Mouse (Mus musculus): ENCODE results near the gene Ccdc57. TPM values are rescaled to one million over a fixed set of nuclear protein-coding genes. Genes with fewer than 3 reads are reported as not detected.
"Not testable (repeated sequence)": the region's sequence is repeated elsewhere in the genome, so short reads cannot be mapped to it uniquely, and the experiment has no call there.

Gene Ccdc57
- total RNA-seq, 2 experiments from 2014 or later: 12.8 to 21.3 TPM

DNA sequence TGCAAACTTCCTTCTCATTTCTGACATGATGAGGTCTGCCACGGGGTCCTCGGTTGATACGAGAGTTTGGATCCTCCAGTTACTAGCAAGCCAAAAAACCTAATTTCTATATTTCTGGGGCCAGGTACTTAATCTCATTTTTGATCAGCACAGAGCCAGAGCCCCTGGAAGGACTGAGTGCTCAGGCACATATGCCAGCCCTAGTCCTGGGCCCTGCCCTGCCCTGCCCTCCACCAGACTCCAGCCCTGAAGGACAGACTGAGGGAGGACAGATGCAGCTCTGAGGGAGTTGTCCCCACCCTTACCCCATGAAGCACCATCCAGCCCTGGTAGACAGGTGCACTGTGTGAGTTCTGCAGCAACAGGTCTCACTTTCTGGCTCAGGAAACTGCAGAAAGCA is 28.1 kb downstream of the Ccdc57 start:
- DNase-seq (ENCODE audit: low spot score in 2 of 2): no peak

DNA sequence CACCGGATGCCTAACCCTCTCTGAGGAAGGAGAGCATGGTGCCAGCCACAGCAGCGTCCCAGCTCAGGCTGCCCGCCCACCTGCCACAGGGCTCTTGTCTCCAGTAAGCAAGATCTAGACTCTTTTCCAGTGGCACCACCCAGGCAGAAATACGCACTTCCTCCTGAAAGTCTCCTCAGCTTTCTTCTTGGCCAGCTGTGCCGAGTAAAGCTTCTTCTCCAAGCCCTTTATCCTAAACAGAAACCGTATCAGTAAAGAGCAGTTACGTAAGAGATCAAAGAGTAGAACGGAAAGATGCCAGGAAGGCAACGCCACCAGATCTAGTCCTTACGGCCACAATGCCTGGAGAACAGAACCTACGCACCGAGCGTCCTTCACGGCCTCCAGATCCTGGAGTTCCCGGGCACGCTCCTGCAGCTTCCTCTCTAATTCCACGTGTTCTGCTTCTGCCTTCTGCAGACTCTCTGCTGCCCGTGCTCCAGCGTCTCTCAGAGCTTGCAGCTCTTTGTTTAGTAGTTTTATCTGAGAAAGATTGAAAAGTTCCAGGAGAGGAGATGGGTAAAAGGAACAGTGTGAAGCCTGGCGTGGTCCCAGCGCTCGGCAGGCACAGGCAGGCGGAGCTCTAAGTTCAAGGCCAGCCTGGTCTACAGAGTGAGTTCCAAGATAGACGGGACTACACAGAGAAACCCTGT is 29.4 kb downstream of the Ccdc57 start:
- peak; percentile 42 to 51 for DNase-seq (ENCODE audit: low spot score in 2 of 2)

DNA sequence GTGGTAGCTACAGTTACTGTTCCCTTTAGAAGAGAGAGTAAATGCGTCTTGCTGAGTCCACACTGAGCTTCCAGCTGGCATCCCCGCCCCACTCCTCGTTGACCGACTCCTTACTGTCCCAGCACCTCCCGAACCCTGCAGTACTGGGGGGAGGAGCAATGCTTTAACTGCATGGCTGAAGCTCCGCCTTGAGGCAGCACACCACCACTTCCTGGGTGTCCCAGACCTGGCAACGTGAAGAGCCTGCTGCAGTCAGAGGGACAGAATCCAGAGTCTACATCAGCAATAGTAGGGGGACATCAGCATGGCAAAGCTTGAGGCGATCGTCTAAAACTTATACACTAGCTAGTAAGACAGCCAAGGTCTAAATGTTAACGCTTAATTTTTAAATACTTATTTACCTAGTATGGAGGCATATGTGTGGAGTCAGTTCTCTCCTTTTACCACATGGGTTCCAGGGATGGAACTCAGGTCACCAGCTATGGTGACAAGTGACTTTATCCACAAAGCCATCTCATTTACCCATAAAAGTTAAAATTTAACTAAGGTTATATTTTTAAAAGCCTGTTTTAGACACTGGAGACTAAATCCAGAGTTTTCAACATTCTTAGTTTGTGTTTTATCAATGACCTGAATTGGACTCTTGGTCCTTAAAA is 30.1 kb downstream of the Ccdc57 start:
- peak; percentile 26 to 43 for DNase-seq (ENCODE audit: low spot score in 2 of 2)

DNA sequence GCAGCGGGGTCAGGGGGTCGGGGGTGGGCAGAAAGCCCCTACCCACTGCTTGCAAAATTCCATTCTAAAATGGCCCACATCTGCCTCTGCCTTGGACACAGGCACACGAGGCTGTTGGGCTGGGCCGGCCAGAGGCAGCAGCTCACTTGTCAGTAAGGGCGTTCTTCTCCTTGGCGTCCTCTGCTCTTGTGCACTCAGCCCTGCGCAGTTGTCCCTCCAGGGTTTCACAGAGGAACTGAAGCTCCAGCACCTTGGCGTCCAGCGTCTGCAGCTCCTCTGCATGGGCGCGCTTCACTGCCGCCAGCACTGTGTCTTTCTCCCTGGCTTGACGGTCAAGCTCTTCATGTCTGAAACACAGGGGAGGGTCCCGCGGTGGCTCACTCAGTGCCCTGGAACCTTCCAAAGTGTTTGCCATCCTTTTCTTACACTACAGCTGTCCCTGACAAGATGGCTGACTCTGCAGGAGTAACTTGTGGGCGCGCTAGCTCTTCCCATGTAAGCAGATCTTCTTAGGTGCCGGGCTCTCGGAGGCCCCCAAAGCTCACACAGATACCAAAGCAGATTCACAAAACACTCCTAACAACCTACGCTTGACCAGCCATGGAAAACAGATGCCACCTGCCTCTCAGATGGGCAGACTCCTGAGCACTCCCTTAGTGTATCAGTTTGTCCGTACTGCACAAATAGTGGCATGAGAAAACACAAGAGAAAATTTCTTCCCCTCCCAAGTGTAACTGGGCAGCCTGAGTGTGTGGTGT is 30.8 kb downstream of the Ccdc57 start:
- DNase-seq (ENCODE audit: low spot score in 2 of 2): no peak

DNA sequence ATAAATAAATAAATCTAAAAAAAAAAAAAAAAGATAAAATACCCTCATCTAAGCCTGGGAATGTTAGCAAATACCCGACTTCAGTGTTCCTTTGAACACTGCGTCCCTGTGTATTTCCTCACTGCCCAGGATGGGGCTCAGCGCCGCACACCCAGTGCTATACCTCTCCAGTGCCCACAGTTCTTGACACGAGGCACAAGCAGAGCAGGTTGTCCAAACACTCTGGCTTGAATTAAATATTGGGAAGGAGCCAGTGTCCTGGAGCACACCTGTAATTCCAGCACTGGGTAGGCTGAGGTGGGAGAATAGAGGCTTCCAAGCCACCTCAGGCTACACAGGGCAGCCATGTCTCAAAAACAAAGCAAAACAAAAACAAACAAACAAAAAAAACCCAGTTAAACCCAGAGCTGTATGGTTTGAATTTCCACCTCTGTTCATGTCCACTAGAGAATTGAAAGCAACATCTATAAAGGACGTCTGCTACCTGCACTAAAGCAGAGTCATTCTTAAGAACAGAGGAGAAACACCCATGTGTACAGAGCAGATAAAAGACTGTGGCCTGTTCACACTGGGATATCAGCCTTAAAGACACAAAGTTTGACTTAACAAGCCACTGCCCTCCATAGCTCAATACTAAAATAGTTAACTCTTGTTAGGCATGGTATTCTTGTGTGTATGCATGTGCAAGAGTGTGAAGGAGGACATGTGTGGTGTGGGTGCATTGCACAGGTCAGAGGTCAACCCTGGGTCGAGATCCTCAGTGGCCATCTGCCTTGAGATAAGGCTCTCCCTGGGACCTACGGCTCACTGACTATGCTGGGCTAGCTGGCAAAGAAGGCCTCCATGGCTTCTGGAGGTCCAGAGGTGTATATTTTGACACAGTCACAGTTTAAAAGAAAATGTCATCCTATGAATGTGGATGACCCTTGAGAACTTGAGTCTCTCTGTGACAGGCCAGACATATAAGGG is 32.1 kb downstream of the Ccdc57 start:
- no peak for DNase-seq (ENCODE audit: low spot score in 2 of 2)

DNA sequence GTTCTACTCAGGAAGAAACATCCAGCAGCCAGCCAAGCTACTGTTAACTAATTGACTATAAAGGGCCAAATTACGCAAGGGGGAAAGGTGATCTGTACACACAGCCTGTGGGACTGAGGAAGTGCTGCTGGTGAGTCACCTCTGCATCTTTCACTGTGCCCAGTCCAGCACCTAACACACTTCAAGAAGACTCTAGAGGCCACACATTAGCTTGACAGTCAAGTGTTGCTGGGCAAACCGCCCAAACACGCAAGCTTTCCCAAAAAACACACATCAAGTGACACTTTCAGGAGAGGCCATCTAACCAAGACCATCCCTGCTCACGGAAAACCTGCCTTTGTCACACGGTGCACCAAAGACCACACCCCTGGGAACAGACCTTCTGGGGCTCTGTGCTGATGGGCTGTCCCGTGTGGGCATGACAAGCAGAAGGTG is 34.5 kb downstream of the Ccdc57 start:
- no peak for DNase-seq (ENCODE audit: low spot score in 2 of 2)

DNA sequence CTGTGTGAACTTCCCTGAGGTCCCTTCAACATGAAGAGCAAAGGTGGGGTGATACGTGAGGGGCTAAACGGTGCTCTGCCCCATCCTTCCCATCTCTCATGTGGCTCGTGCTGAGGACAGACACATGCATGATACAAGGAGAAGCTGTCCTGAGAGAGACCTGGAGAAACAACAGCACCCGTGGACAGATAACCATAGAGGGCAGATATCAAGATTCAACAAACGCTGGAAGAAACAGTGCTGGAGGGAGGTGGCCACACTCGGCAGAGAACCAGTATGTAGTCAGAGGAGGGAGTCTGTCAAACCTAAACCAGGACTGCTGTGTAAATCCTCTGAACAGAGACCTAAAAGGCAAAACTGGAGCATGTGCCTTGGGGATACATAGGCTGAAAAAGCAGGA is 37.2 kb downstream of the Ccdc57 start:
- no peak for DNase-seq (ENCODE audit: low spot score in 2 of 2)

DNA sequence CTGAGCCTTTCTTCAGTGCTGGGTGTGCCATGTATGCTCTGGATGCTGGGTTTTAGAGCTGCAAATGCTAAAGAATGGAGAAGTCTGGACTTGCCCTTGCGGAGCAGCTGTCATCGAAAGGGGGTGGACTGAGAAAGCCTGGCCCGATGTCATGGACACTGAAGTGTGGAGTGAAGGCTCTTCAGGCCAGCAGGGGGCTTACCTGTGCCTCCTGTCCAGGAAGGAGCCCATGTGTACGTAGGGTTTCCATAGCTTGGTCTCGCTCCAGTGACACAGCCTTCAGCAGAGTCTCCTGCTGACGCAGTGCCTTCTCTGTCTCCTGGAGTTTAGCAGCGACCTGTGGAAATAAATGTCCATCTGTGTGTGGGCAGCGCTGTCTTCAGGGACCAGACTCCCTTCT is 38.3 kb downstream of the Ccdc57 start:
- DNase-seq (ENCODE audit: low spot score in 2 of 2): no peak

DNA sequence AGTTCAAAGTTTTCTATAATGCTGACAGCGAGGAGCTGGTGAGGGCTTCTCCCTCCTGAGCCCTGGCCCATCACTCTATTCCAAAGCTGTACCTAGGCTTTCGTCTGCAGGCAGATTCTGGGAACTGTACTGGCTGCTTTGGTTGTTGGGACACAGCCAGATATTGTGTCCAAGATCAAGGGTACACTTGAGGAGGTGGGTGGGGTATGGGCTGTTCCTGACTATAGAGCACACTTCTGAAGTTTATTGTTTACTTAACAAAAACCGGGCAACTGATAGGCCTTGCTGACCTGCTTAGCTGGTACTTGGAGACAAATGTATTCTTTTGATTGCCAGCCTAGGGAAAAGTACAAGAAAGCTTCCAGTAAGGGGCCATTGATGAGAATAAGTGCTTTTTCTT is 43.5 kb downstream of the Ccdc57 start:
- DNase-seq (ENCODE audit: low spot score in 2 of 2): no peak

DNA sequence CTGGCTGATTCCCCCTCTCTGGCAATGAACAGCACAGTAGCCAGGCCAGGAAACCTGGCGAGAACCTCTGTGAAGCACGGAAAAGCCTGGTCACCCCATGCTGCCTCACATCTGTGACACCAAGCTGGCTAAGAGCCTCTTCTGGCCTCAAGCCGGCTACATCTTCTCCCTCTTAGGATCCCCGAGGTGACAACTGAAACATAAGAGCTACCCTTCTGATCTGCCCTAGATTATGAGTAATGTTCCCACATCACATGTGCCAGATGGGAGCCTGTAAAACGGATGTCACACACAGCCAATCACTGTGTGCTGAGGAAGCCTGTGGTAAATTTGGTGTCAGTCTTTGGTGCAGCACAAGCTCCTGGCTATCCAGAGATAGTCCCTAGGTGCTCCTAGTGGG is 44.0 kb downstream of the Ccdc57 start:
- DNase-seq (ENCODE audit: low spot score in 2 of 2): no peak

DNA sequence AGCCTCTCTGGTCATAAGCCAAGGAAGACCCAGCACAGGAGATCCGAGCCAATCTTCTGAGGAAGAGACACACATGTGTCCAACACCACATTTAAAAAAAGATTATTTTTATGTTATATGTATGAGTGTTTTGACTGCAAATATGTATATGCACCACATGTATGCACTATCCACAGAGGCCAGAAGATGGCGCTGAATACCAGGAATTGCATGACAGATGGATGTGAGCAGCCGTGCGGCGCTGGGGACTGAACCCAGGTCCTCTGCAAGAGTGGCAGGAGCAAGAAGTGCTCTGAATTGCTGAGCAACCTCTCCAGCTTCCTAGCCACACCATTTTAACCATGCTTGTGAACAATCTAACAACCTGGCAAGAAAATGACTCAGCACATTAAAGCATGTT is 45.2 kb downstream of the Ccdc57 start:
- DNase-seq (ENCODE audit: low spot score in 2 of 2): no peak

DNA sequence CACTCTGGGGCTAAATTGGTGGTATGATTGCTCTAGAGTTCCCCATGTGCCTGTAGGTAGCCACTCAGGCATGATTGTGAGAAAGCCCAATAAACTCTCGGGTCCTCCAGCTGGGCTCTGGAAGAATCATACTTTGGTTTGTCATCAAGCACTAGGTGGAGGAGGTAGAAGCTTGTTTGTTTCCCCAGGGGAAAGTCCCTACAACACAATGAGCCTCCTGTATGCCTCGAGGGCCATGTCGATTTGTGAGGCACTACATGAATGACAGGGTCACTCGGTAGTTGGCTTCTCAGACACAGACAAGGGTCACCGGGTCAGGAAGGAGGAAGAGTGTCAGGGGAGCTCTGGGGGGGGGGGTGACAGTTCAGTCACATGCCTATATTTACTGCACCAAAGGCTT is 46.2 kb downstream of the Ccdc57 start:
- no peak for DNase-seq (ENCODE audit: low spot score in 2 of 2)

DNA sequence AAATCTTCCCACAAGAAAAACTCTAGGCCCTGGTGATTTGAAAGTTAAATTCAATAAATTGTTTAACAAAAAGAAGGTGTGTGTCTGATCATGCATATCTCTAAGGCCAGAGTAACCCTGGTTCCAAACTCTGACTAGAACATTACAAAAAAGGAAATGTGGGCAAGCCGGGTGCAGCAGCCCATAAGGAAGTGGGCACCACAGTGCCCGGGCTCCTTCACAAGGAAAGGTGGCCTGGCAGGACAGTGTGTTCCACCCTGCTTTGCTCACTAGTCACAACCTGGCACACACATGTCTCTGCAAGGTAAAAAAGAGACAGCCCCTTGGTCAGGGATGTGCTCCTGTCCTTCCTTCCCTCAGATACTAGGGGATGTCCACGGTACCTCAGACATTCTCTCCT is 49.1 kb downstream of the Ccdc57 start:
- DNase-seq (ENCODE audit: low spot score in 2 of 2): no peak

DNA sequence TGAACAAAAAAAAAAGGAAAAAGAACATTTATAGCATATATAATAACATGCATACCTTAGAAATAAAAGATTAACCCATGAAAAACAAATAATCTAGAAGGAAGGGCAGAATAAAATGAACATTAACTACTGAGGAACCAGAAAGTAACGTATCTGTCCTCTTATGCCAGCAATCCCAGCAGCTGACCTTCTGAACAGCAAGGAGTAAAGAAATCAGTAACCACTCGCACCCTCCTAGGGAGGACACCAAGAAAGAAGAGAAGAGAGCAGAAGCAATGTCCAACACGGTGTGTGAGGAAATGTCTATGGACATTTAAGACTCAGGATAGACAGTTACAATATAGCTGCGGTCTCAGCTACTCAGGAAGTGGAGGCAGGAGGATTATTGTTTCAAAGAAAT is 49.7 kb downstream of the Ccdc57 start:
- no peak for DNase-seq (ENCODE audit: low spot score in 2 of 2)

DNA sequence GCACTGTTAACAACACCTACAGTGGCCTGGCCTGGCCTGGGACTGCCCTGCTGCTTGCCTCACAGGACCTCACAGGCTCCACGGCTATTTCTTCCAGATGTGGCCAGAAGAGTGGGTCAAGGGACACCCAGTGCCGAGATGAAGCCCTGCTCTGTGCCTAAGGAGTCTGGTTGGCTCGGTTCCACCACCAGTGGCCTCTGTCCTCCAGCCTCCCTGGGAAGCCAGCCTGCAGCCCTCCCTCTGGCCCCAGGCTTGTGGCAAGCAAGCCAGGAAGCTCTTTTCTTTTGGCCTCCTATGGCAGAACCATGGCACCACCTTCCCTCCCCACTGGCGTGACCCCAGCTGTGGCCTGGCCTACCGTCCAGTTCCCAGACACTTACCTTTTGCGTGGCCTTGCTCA is 59.5 kb downstream of the Ccdc57 start:
- DNase-seq (ENCODE audit: low spot score in 2 of 2): peak in 1 of 2 experiments; percentile 39

DNA sequence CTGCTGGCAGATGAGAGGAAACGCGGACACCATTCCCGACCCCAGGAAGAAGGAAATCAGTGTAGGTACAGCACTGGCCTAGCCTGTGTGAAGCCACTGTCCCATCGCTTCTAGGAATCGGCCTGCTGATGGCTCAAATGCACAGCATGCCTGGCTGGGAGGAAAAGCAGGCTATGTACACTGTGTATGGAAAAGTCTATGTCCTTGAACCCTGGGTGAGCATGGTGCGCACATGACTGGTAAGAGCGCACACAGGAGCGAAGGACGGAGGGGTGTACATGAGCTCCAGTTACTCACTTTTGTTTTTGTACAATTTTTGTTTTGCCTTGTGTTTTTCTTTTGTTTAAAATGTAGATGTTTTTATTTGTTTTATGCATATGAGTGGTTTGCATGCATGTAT is 61.2 kb downstream of the Ccdc57 start:
- DNase-seq (ENCODE audit: low spot score in 2 of 2): no peak

DNA sequence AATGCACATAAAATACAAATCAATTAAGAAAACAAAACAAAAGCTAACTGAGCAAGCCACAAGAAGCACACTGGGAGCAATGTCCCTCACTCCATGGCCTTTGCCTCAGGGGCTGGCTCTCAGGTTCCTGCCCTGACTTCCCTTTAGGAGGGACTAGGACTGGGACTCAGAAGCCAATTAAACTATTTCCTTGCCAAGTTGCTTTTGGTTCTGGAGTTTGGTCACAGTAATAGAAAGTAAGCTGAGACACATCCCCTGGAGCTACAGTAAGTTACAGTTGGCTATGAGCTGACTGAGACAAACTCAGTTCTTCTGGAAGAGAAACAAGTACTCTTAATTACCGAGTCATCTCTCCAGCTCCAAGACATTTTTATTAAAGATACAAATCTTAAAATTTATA is 66.9 kb downstream of the Ccdc57 start:
- DNase-seq (ENCODE audit: low spot score in 2 of 2): no peak

DNA sequence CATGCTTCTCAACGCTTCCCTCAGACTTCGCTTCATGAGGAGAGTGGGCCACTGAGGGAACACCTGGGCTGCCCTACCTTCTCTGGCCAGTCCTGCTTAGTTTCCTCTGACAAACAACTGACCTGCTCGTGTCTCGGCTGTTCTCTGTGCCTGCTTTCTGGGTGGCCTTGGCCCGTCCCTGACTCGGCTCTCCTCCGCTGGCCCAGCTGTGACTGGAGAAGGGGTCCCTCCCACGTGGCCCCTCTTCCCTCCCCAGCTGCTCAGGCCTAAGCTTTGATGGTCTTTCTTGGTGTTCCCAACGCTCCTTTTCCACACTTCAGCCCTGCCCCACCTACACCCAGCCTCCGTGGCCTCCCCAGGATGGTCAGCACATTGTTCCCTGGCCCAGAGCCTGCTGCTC is 69.9 kb downstream of the Ccdc57 start:
- DNase-seq (ENCODE audit: low spot score in 2 of 2): no peak

DNA sequence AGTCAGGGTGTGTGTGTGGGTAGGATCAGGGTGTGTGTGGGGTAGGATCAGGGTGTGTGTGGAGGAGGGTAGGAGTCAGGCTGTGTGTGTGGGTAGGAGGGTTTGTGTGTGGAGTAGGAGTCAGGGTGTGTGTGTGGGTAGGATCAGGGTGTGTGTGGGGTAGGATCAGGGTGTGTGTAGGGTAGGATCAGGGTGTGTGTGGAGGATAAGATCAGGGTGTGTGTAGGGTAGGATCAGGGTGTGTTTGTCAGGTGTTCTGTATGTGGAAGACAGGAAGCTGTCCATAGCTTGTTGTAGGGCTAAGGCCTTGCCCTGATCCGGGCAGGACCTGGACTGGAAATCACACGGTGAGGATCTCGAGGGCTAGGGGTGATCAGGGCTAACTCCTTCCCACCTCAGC is 76.7 kb downstream of the Ccdc57 start:
- not testable (repeated sequence) for DNase-seq (ENCODE audit: low spot score in 2 of 2)

DNA sequence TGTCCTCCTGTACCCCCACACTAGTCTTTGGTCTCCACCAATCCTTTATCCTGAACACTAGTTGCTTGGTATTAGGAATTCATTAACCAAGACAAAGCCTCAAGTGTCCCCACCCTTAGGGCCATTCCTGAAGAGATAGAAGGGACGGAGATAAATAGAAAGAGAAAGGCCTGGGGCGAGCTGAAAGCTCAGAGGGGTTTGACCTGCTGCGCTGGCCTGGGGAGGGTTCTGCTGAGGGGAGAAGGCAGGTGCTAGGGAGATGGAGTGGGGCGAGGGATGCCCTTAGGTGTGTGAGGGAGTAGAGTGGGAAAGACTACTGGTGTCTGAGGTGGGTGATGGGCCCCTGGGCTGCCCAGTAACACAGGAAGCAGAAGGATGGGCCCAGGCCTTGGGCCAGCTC is 78.9 kb downstream of the Ccdc57 start:
- DNase-seq (ENCODE audit: low spot score in 2 of 2): no peak

DNA sequence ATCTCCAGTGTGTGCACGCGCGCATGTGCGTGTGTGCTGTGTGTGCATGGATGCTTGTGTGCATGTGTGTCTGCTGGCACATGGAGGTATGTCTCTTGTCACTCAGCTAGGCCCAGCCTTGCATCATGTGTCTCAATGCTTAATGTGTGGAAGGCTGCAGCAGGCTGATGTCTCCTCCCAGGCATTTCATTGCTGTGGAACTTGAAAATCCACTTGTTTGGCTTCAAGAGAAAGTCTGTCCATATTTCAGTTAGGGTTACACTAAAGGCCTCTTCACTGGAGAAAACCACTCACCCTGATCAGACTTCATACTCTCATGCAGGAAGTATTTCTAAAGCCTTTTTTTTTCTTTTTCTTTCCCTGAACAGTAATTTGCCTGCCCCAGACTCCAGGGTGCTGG is 79.5 kb downstream of the Ccdc57 start:
- DNase-seq (ENCODE audit: low spot score in 2 of 2): no peak
